16 mouse cellular contexts compared by ENCODE assay signal in genomic region chr2:109697151-109697550, GRCm38 (mm10). TPM values are rescaled to one million over a fixed set of nuclear protein-coding genes. Genes with fewer than 3 reads are reported as not detected.
DNase-seq lines count a peak whose midpoint lies in the region; ATAC-seq and TF ChIP-seq lines count a peak whose summit lies in the region.
"Had no signal": no experiment of that assay in that cellular context is flagged by ENCODE, and none has a peak within 500 bp of the region (broad histone marks: within the 10 kb centered on the region; RNA-seq: fewer than 3 reads in every experiment).

No protein-coding gene starts in this region.

- no peak for TF ChIP-seq POLR2A in embryonic fibroblast, embryonic 13.5 days (IDR thresholded peaks at IDR 0.05; ENCODE audit: low read depth, low read length)

- ATAC-seq in hindbrain, embryonic 13.5 days (ENCODE audit: low FRiP score): no peak
- no peak for ATAC-seq in hindbrain, embryonic 11.5 days (ENCODE audit: low FRiP score)
- no peak for ATAC-seq in hindbrain, postnatal 0 days
- ATAC-seq in neural tube, embryonic 14.5 days (ENCODE audit: low read depth): no peak

- H3K27ac ChIP-seq in hindbrain, embryonic 13.5 days: no peak overlapping the region
- H3K27ac ChIP-seq in hindbrain, embryonic 11.5 days (ENCODE audit: low read depth, low read length): no peak overlapping the region
- H3K27ac ChIP-seq in embryonic fibroblast, embryonic 13.5 days (ENCODE audit: insufficient read depth, low read length): peak overlapping the region; percentile 70
- no peak overlapping the region for H3K27ac ChIP-seq in hindbrain, postnatal 0 days
- no peak overlapping the region for H3K27ac ChIP-seq in neural tube, embryonic 14.5 days (ENCODE audit: low read depth, low read length)

- peaks cover 38% of the 10 kb centered on the region for H3K4me1 ChIP-seq in hindbrain, embryonic 13.5 days (replicated peaks)
- 0 out of 2 replicates have a peak, but pooled peaks cover 4% of the 10 kb centered on the region for H3K4me1 ChIP-seq in hindbrain, embryonic 11.5 days (replicated peaks; ENCODE audit: control insufficient read depth, insufficient read depth, low read length)
- no peaks in the 10 kb centered on the region for H3K4me1 ChIP-seq in embryonic fibroblast, embryonic 13.5 days (ENCODE audit: control insufficient read depth, insufficient read depth, low read length)
- peaks cover 8% of the 10 kb centered on the region; the same call in 1 of the 2 replicates for H3K4me1 ChIP-seq in hindbrain, postnatal 0 days (ENCODE audit: insufficient read depth, low read length)
- H3K4me1 ChIP-seq in neural tube, embryonic 14.5 days (ENCODE audit: control insufficient read depth, insufficient read depth, low read length): 0 out of 2 replicates have a peak, but pooled peaks cover 3% of the 10 kb centered on the region

- no peak for DNase-seq in hindbrain, embryonic 11.5 days (ENCODE audit: low spot score)
- DNase-seq in hindbrain, postnatal 0 days (ENCODE audit: low spot score): peak; percentile 26
- no peak for DNase-seq in adrenal gland, postnatal 14 days
- no peak for DNase-seq in heart, adult 9 months (ENCODE audit: low spot score in 2 of 2)
- no peak for DNase-seq in cerebellum, adult 9-11 months
- DNase-seq: adrenal gland, postnatal 10 days; cerebellum, postnatal 14 days; heart, postnatal 36 days; kidney, adult 11 months; kidney, postnatal 14 days had no signal

- 5% methylated on average over 4 of the region's 4 CpGs for WGBS in hindbrain, embryonic 13.5 days
- 7% methylated on average over 4 of the region's 4 CpGs for WGBS in hindbrain, embryonic 11.5 days
- WGBS in hindbrain, postnatal 0 days: 5% methylated on average over 4 of the region's 4 CpGs
- WGBS in neural tube, embryonic 14.5 days: 4% methylated on average over 4 of the region's 4 CpGs

- H3K36me3 ChIP-seq in hindbrain, embryonic 13.5 days: no peaks in the 10 kb centered on the region
- no peaks in the 10 kb centered on the region for H3K36me3 ChIP-seq in hindbrain, embryonic 11.5 days (ENCODE audit: control insufficient read depth, insufficient read depth, low read length)
- no peaks in the 10 kb centered on the region for H3K36me3 ChIP-seq in hindbrain, postnatal 0 days (ENCODE audit: insufficient read depth, low read length)
- no peaks in the 10 kb centered on the region for H3K36me3 ChIP-seq in neural tube, embryonic 14.5 days (ENCODE audit: control insufficient read depth, insufficient read depth, low read length)

- H3K9me3 ChIP-seq in hindbrain, embryonic 13.5 days: no peaks in the 10 kb centered on the region
- no peaks in the 10 kb centered on the region for H3K9me3 ChIP-seq in hindbrain, embryonic 11.5 days (ENCODE audit: control insufficient read depth, low read length)
- H3K9me3 ChIP-seq in hindbrain, postnatal 0 days (ENCODE audit: low read length): no peaks in the 10 kb centered on the region
- no peaks in the 10 kb centered on the region for H3K9me3 ChIP-seq in neural tube, embryonic 14.5 days (ENCODE audit: control insufficient read depth, low read length)

- H3K4me2 ChIP-seq in hindbrain, embryonic 13.5 days: peak overlapping the region; percentile 40
- no peak overlapping the region for H3K4me2 ChIP-seq in hindbrain, embryonic 11.5 days (replicated peaks; ENCODE audit: low read depth, low read length)
- H3K4me2 ChIP-seq in hindbrain, postnatal 0 days (ENCODE audit: low read depth, low read length): peak overlapping the region; percentile 29; the same call in 1 of the 2 replicates
- peak overlapping the region; percentile 17; the same call in 1 of the 2 replicates for H3K4me2 ChIP-seq in neural tube, embryonic 14.5 days (ENCODE audit: low read depth, low read length)
- H3K4me2 ChIP-seq: heart, embryonic 11.5 days; liver, embryonic 11.5 days had no signal

- H3K9ac ChIP-seq in hindbrain, embryonic 13.5 days: no peak overlapping the region; the same call in 1 of the 2 replicates
- H3K9ac ChIP-seq in hindbrain, embryonic 11.5 days (ENCODE audit: low read depth, low read length): no peak overlapping the region
- no peak overlapping the region for H3K9ac ChIP-seq in hindbrain, postnatal 0 days (replicated peaks; ENCODE audit: low read length)
- no peak overlapping the region for H3K9ac ChIP-seq in neural tube, embryonic 14.5 days (replicated peaks; ENCODE audit: low read depth, low read length)

- H3K4me3 ChIP-seq in hindbrain, embryonic 13.5 days: no peak overlapping the region
- H3K4me3 ChIP-seq in hindbrain, embryonic 11.5 days (ENCODE audit: low read depth, low read length): no peak overlapping the region
- peak overlapping the region; percentile 22; the same call in 1 of the 2 replicates for H3K4me3 ChIP-seq in embryonic fibroblast, embryonic 13.5 days (ENCODE audit: insufficient read depth, low read length)
- no peak overlapping the region for H3K4me3 ChIP-seq in hindbrain, postnatal 0 days (ENCODE audit: low read length)
- no peak overlapping the region for H3K4me3 ChIP-seq in neural tube, embryonic 14.5 days (ENCODE audit: low read depth, low read length)

- TF ChIP-seq CTCF in embryonic fibroblast, embryonic 13.5 days (IDR thresholded peaks at IDR 0.05; ENCODE audit: borderline replicate concordance, insufficient read depth, low read length): no peak
- no peak for TF ChIP-seq CTCF in hindbrain, postnatal 0 days (IDR thresholded peaks at IDR 0.05; ENCODE audit: low read depth)

- H3K27me3 ChIP-seq in hindbrain, embryonic 13.5 days: peaks cover 28% of the 10 kb centered on the region
- no peaks in the 10 kb centered on the region; the same call in 1 of the 2 replicates for H3K27me3 ChIP-seq in hindbrain, embryonic 11.5 days (ENCODE audit: control insufficient read depth, insufficient read depth, low read length)
- H3K27me3 ChIP-seq in hindbrain, postnatal 0 days (ENCODE audit: insufficient read depth, low read length): no peaks in the 10 kb centered on the region
- peaks cover 6% of the 10 kb centered on the region; the same call in 1 of the 2 replicates for H3K27me3 ChIP-seq in neural tube, embryonic 14.5 days (ENCODE audit: control insufficient read depth, insufficient read depth, low read length)

RNA-seq across cellular contexts. Expression of gene Bdnf, which starts 22.7 kb away (rescaled TPM):
- polyA plus RNA-seq in hindbrain, embryonic 13.5 days (2015; fragmentation: Nextera tagmentation; extraction: Ambion mirVana): 3.6 and 4.0 TPM in 2 replicates
- polyA plus RNA-seq in hindbrain, embryonic 11.5 days (2014; fragmentation: Nextera tagmentation; extraction: Ambion mirVana): 2.8 and 3.0 TPM in 2 replicates
- polyA plus RNA-seq in embryonic fibroblast, embryonic 13.5 days (2011; ENCODE audit: insufficient read length, low read depth, missing spikeins): 9.2 and 17.7 TPM in 2 replicates
- 3.9 and 5.6 TPM in 2 replicates for total RNA-seq in hindbrain, postnatal 0 days (2014; rRNA removed)
- 6.8 and 7.6 TPM in 2 replicates for polyA plus RNA-seq in hindbrain, postnatal 0 days (2015; fragmentation: Nextera tagmentation; extraction: Ambion mirVana)
- 5.0 and 5.7 TPM in 2 replicates for polyA plus RNA-seq in neural tube, embryonic 14.5 days (2014; fragmentation: Nextera tagmentation; extraction: Ambion mirVana)
- total RNA-seq in adrenal gland, postnatal 14 days (2021): 0.34 and 0.41 TPM in 2 replicates
- total RNA-seq: neutrophil, adult 5-6 weeks had no signal
